Mouse (Mus musculus): Measurements from ENCODE around the gene Vsig10l.

Vsig10l gene

DNA sequence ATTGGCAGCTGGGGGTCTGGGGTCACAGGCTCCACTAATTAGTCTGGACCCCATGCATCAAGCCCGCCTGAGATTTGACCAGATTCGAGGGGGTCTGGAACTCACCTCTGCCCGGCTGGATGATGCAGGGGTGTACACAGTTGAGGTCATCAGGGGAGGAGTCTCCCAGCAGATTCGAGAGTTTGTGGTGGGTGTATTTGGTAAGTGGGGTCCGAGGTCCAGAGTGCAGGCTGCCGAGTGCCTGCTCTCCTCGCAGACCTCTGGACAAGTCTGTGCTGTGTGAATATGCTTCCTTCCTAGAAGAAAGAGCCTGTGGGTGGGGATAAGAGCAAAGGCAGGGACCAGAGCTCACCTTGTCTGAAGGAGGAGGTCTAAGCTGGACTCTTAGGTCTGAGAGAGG, 1.0 kb downstream of the Vsig10l start:
- no peak for DNase-seq

DNA sequence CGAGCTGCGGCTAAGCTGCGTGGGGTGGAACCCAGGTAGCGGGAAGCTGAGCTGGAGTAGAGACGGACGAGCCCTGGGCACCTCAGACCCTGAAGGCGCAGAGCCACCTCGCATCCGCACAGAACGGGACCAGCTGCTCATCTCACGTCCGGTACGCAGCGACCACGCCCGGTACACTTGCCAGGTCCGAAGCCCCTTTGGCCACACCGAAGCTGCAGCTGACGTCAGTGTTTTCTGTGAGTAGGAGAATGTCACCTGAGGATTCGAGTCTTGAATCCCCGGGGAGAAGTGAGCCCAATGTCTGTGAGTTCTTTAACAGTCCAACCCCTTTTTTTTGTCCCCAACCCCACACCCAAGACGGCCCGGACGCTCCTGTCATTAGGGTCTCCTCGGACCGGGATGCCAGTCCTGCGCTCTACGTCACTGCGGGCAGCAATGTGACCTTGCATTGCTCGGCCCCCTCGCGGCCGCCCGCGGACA, 2.0 kb downstream of the Vsig10l start:
- DNase-seq: peak; percentile 29 to 44

DNA sequence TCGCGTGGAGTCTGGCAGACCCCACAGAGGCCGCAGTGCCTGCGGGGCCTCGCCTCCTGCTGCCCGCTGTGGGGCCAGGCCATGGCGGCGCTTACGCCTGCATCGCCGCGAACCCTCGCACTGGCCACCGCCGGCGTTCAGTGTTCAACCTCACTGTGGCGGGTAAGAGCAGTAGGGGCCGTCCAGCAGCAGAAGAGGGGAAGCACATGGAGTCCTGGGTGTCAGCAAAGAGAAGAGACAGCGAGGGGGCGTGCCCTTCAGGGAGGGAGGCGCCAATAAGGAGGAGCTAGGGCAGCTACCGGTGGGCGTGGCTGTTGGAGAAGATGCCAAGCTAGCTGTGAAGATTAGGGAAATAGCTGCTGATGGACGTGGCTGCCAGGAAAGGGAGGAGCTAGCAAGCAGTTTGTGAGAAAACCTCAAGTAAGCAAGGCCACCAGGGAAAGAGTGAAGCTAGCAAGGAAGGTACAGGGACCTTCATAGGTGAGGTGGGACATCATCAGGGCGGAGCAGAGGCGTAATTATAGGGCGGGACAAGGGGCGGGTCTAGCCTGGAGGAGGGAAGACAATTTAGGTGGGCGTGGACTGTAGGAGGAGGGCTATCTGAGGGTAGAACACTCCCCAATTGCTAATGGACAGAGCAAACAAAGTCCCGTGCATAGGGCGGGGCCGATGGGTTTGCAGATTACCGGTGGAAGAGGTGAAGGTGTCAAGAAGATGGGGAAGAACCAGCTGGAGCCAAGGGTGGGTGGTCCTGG, 2.6 kb downstream of the Vsig10l start:
- DNase-seq: peak; percentile 94 to 96

DNA sequence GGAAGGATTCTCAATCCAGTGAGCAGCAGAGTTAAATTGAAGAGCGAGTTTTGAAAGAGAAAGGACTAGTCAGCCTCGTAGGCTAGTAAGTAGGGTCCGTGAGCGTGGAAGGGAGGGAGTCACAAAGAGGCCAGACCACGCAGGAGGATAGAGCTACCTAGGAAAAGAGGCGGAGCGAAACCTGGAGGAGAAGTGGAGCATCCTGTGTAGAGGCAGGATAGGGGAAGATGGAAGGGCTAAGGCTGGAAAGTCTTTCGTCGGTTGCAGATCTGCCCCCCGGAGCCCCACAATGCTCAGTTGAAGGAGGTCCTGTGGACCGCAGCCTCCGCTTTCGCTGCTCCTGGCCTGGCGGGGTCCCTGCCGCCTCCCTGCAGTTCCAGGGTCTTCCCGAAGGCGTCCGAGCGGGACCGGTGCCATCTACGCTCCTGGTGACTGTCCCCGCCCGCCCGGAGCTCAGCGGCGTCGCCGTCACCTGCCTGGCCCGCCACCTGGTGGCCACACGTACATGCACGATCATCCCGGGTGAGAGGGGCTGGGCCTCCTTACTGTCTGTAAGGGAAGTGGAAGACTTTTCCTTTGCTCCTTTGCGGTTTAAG, 3.2 kb downstream of the Vsig10l start:
- peak; percentile 92 to 95 for DNase-seq

DNA sequence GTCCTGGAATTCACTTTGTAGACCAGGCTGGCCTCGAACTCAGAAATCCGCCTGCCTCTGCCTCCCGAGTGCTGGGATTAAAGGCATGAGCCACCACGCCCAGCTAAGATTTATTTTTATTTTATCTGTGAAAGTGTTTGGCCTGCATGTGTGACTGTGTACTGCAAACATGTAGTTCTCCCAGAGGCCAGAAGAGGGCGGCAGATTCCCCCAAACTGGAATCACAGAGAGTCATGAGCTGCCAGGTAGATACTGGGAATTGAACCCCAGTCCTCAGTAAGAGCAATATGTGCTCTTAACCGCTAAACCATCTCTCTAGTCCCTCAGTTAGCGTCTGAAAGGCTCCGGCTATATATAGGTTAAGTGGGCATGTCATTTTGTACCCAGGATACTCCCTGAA, 7.4 kb downstream of the Vsig10l start:
- DNase-seq: peak; percentile 59 to 67

DNA sequence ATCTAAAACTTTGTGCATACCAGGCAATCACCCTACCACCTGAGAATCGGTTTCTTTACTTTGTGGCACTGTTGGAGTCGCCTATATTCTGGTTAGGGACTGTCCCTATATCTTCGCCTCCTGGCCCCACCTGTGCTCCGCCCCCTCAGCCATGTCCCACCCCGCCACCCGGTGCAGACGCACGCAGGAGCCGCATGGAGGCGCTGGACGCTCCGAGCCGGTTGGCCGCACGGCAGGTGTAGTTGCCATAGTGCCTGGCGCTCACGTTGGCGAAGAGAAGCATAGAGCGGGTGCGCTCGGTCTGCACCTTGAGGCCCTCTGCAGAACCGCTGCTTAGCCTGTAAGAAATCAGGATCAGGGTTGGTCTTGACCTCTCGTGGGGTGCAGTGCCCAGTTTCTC, 12.8 kb downstream of the Vsig10l start:
- DNase-seq: peak; percentile 62 to 76

DNA sequence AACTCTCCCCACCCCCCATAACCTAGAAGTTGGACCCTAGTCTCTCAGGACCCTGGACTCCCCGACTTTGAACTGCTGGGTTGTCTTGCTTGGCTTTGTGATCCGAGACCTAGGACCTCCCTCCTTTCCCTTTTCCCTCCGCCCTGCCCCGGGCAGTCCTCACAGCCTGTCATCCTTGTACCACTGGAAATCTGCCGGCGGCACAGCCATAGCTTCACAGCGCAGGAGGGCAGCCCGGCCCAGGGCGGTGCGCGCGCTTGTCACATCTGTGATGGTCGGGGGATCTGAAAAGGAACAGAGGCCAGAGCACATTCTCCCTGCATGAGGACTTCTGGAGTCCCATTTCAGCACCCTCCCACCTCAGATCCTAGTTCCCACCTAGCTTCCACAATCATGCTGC, 13.4 kb downstream of the Vsig10l start:
- peak in 1 of 2 experiments; percentile 29 for DNase-seq

DNA sequence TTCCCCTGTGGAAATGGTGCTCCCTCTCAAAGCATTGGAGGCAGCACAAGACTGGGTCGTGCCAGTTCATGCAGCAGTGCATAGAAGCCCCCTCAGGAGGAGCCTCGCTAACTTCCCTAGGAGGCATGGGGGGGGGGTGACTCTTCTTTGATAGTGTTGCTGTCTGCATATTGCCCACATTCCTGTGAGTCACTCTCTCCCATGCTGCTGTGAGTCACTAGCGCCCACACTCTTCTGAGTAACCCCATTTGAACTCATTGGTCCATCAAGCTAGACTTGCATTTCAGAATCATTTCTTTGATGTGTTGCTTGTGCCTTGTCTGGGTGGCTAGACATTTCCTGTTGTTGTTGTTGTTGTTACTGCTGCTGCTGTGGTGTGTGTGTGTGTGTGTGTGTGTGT, 18.2 kb downstream of the Vsig10l start:
- DNase-seq: no peak

DNA sequence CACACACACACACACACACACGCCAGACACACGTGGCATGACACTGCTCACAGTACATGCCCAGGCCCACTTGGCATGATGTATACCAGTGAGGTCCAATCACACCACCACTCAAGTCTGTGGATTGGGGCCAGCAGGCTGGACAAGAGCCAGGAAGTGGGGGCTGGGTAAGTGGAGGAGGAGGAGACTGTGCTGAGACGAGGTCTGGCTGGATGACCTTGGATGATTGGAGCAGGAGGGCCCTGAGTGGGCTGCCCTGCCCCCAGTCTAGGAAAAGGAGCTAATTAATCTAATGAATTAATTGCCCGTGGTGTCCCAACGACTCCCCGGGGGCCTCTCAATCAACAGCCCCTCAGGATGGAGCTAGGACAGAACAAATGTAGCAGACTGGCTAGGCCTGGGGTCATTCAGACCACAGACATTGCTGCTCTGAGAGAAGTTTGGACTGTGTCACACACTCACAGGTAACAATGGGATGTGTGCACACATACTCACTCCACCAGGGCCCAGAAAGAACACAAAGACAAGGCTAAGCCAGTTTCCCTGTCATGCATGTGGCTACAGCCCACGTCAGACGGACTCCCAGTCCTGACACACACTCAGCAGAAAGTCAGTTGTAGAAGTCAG, 19.3 kb downstream of the Vsig10l start:
- peak; percentile 68 to 69 for DNase-seq

DNA sequence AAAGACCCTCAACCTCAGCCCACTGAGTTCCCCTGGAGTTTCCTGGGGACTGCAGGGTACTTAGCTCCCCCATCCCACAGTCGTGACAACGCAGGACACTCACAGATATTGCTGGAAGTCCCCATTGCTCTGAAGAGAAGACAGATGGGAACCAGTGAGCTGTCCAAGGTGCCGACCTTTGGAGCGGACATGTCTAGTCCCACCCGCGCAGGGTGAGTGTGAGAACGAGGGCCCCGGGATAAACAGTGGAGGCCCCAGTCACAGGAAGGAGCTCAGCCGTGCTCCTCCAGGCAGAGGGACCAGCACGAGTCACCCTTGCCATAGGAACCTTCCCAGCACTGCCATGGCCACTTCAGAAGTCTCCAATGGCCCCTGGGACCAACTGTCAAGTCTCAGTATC, 20.3 kb downstream of the Vsig10l start:
- peak; percentile 78 to 80 for DNase-seq

DNA sequence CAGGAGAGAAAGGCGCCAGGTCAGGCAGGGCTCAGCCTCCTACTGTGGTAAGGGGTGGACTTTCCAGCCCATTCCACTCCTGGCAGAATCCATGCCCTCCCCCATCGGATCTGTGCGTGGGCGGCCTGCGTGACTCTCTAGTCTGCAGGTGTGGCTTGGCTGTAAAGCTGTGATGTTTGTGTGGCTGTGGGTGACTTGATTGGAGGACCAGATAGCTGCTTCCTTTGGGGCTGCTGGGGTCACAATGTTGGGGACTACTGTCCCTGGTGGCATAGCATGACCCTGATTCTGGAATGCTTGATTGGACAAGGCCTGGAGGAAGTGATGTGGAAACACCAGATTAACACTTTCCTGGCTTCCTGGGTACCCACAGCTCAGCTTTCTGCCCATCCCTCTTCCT, 25.7 kb downstream of the Vsig10l start:
- DNase-seq: no peak

DNA sequence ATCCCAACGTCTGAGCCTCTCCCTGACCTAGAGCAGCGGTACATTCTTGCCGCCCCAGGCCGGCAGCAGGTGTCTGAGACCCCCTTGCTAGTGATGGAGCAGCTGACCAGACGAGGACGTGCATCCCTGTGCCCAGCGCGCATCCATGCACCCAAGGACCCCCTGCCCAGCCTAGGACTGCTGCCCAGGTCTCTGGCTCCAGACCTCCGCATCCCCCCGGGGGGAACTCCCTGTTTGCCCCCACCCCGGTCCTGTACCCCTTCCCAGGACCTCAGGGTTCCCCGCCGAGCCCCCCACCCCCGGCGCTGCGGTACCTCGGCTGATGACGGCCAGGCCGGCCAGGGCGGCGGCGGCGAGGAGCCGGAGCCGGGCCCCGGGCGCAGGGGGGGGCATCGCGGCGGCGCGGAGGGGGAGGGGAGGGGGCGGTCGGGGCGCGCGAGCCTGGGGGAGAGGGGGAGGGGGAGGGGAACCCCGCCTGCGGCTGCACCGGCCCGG, 26.7 kb downstream of the Vsig10l start, which contains the start of gene Iglon5:
Gene Iglon5, minus strand, starts transcription at position 445 of the 495 bp plus-strand sequence.
- peak in 1 of 2 experiments; percentile 13 for DNase-seq

DNA sequence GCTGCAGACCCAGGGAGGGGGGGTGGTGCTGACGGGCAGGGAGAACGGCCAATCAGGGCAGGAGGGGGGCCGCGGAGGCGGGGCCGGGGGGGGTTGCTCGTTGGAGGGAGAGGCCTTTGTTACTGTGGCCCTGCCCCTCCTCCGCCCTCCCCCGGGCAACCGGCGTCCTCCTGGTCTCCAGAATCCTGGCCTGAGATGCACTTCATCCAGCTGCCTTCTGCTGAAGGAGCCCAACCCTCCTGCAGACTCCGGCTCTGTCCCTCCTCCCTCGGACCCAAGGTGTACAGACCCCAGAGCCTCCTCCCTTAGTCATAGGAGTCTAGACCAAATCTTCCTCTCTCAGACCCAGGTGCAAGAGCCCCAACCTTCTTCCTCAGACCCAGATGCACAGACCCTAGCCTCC, 27.2 kb downstream of the Vsig10l start:
- peak; percentile 72 to 76 for DNase-seq

DNA sequence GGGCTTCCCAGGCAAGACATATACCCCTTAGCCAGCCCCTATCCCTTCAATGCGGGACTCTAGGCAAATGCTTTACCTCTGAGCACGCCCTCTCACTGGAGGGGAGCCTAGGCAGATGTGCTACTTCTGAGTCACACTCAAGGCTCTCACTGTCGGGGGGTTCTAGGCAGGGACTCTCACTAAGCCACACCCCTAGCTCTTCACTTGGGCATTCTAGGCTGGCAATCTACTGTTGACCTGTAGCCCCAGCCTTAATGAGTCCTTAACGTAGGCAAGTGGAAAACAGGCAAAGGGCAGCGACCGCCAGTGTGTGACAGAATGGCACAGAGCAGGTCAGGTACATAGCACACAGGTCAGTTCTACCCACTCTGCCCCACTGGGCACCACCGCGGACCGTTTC, 27.9 kb downstream of the Vsig10l start:
- no peak for DNase-seq

DNA sequence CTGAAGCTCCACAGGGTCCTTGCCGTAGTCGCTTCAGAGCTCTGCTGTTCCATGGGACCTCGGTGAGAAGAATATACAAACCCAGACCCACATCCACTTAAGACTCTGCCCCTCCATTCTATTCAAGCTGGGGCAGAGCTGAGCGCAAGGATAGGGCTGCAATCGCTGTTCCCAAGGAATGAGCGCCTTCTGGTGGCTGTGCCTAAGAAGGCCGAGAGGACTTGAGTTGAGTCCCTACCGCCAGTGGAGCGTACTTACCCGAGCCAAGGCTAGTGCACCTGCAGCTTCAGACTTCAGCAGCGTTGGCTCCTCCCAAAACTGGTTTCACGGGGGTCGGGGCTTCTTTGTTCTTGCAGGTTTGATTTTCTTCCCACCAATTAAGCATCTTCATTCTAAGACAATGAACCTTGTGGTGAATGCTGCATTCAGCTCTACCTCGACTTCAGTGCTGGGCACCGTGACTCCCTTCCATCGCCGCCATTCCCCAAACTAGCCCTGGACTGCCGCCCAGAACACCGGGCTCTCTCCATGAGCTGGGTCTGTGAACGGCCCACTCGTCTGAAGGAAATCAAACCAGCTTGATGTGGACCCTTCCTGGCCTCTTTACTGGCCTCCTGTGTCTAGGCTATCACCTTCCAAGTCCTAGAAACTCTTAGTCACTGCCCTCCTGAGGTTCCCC, 32.5 kb downstream of the Vsig10l start:
- DNase-seq: peak; percentile 71 to 80

DNA sequence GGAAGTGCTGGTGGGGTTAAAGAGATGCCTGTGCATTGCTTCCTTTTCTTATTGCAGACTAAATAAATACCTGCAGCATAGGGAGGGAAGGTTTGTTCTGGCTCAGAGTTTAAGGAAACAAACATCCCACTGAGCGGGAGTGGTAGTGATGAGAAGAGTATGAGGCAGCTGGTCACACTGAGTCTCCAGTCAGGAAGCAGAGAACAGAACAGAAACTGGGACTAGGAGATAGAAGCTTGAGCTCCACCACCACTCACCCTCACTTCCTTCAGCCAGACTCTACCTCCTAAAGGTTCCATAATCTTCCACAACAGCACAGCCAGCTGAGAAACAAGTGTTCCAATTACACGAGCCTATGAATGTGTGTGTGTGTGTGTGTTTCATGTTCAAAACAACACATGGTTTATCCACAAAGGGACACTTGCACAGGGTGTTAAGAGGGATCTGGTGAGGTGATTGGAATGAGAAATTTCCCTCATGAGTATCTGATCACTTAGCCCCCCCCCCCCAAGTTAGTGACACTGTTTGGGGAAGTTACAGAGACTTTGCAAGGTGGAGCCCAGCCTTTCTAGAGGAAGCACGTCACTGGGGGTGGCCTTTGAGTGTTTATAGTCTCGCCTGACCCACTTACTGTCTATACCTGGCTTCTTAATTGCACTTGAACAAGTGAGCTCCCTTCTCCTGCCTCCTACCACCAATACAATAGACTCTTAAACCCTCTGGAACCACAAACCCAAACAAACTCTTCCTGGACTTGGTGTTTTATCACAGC, 48.9 kb downstream of the Vsig10l start:
- no peak for DNase-seq

DNA sequence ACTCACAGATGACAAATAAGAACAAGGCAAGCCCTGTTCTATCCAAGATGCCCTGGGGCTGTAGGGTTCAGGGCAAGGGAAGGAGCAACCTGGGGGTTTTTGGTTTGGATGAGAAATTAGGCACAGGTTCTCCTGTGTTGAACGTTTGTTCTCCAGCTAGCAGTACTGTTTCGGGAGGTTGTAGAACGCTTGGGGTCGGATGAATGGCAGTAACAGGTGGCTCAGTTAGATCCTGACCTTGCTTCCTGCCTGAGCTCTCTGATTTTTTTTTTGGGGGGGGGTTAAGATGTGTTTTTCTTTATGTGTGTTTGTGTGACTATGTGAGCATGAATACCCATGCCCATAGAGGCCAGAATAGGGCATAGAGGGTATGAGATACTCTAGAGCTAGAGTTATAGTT, 49.6 kb downstream of the Vsig10l start:
- no peak for DNase-seq

DNA sequence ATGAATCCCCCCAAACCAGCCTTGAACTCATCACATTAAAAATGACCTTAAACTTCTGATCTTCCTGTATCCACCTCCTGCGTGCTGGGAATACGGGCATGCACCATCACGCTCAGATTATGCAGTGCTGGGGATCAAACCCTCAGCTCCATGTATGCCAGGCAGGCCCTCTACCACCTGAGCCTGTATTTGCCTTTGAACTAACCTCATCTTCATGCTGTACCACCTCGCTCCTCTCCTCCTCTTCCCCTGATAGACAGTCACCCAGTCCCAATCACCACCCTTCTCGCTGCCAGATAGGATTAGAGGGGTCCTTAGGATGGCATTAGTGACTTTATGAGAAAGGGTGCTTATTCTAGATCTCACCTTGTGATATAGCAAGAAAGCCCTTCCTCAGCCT, 52.1 kb downstream of the Vsig10l start:
- no peak for DNase-seq

DNA sequence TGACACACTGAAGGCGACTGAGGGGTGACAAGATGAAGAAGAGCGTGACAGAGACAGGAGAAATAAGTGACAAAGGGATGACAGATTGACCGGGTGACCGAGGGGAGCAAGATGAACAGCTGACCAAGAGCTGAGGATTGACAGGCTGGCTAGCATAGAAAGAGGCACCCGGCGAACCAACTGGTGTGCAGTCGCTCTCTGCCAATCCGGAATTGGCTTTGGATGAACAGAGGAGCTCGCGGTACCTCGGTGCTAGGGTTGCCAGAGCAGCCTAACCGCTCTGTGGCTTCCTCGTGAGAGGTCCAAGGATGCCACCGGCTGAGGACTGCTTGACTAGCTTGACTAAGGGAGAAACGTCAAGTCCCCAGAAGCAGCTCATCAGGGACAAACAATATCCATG, 55.4 kb downstream of the Vsig10l start:
- no peak for DNase-seq
